Mouse (Mus musculus): ENCODE measurements at regions not wholly inside any gene's neighbourhood (a gene's known extent, or its start where the extent isn't known, plus 50 kb on each side); places are given as distances from the start of the nearest gene placed in this dataset.

- no peak for DNase-seq
Observed at GRCm38 (mm10) chr5:116897391-116897790, 218.5 kb downstream of the Suds3 start.

GRCm38 (mm10) chr5:116895036-116895783 lies 220.7 kb downstream of the Suds3 start:
- DNase-seq, result peak; percentile 69

- DNase-seq, result no peak
Observed at GRCm38 (mm10) chr5:116894575-116894974, 221.3 kb downstream of the Suds3 start.

- peak; percentile 26 for DNase-seq
Observed at GRCm38 (mm10) chr5:116892877-116893276, 223.0 kb downstream of the Suds3 start.

GRCm38 (mm10) chr5:116889224-116889623 lies 226.7 kb downstream of the Suds3 start:
- DNase-seq, result no peak

- DNase-seq, result no peak
Observed at GRCm38 (mm10) chr5:116886181-116887136, 229.5 kb downstream of the Suds3 start.

GRCm38 (mm10) chr5:116879761-116880160 lies 236.2 kb downstream of the Suds3 start:
- DNase-seq, result no peak

- no peak for DNase-seq
Observed at GRCm38 (mm10) chr5:116874941-116875340, 241.0 kb downstream of the Suds3 start.

- DNase-seq, result no peak
Observed at GRCm38 (mm10) chr5:116868115-116868514, 247.8 kb downstream of the Suds3 start.

- DNase-seq, result no peak
Observed at GRCm38 (mm10) chr5:116864275-116864674, 251.6 kb downstream of the Suds3 start.

- DNase-seq, result no peak
Observed at GRCm38 (mm10) chr5:116852691-116853090, 261.1 kb upstream of the Srrm4 start.

GRCm38 (mm10) chr5:116831874-116832273 lies 240.3 kb upstream of the Srrm4 start:
- no peak for DNase-seq

- DNase-seq, result no peak
Observed at GRCm38 (mm10) chr5:116829771-116830170, 238.2 kb upstream of the Srrm4 start.

- DNase-seq, result no peak
Observed at GRCm38 (mm10) chr5:116823260-116823659, 231.6 kb upstream of the Srrm4 start.

- DNase-seq, result peak; percentile 20
Observed at GRCm38 (mm10) chr5:116822141-116822540, 230.5 kb upstream of the Srrm4 start.

- no peak for DNase-seq
Observed at GRCm38 (mm10) chr5:116809799-116810198, 218.2 kb upstream of the Srrm4 start.

GRCm38 (mm10) chr5:116809001-116809759 lies 217.6 kb upstream of the Srrm4 start:
- peak; percentile 39 for DNase-seq

- no peak for DNase-seq
Observed at GRCm38 (mm10) chr5:116797460-116797859, 205.8 kb upstream of the Srrm4 start.

- DNase-seq, result peak; percentile 6
Observed at GRCm38 (mm10) chr5:116795169-116795568, 203.6 kb upstream of the Srrm4 start.

GRCm38 (mm10) chr5:116790419-116790818 lies 198.8 kb upstream of the Srrm4 start:
- no peak for DNase-seq

- no peak for DNase-seq
Observed at GRCm38 (mm10) chr5:116789859-116790258, 198.2 kb upstream of the Srrm4 start.

GRCm38 (mm10) chr5:116776450-116776849 lies 184.8 kb upstream of the Srrm4 start:
- no peak for DNase-seq

GRCm38 (mm10) chr5:116766261-116766660 lies 174.6 kb upstream of the Srrm4 start:
- DNase-seq, result no peak
